Mouse (Mus musculus) stomach, postnatal 0 days (tissue): ENCODE data around the gene Eef1a1.

Experiments used
- CTCF ChIP-seq: IDR thresholded peaks from 2 replicates; pipeline ENCODE4 v1.5.1; 2016; ENCODE audit warnings: antibody characterized with exemption, low read depth, mild to moderate bottlenecking, moderate library complexity
- EP300 ChIP-seq: optimal IDR thresholded peaks from 2 replicates; pipeline ENCODE3; 2016; ENCODE audit warnings: antibody characterized with exemption

GRCm38 (mm10) chr9:78463337-78463736, 25.6 kb downstream of the Eef1a1 start:
- no peak for TF ChIP-seq CTCF
- no peak for TF ChIP-seq EP300
